8 mouse cellular contexts compared by ENCODE assay signal in genomic region chr2:51981630-51982029, GRCm38 (mm10). TPM values are rescaled to one million over a fixed set of nuclear protein-coding genes. Genes with fewer than 3 reads are reported as not detected.
DNase-seq lines count a peak whose midpoint lies in the region; ATAC-seq and TF ChIP-seq lines count a peak whose summit lies in the region.
"Had no signal": no experiment of that assay in that cellular context is flagged by ENCODE, and none has a peak within 500 bp of the region (broad histone marks: within the 10 kb centered on the region; RNA-seq: fewer than 3 reads in every experiment).

No protein-coding gene starts in this region.

- H3K4me1 ChIP-seq in ES-E14 (ENCODE audit: control insufficient read depth in 2 of 2, insufficient read depth in 2 of 2, low read length in 2 of 2, poor library complexity in 1 of 2) = no peaks in the 10 kb centered on the region
- H3K4me1 ChIP-seq in heart, embryonic 14.5 days (ENCODE audit: control insufficient read depth in 2 of 2, insufficient read depth in 2 of 2, low read length in 2 of 2) = peaks cover 0 to 3% of the 10 kb centered on the region in 2 experiments; a peak in 1 of 4 replicates
- H3K4me1 ChIP-seq: neural tube, embryonic 12.5 days had no signal

- no peaks in the 10 kb centered on the region for H3K27me3 ChIP-seq in heart, embryonic 14.5 days (ENCODE audit: control insufficient read depth, insufficient read depth, low read length)
- H3K27me3 ChIP-seq: neural tube, embryonic 12.5 days had no signal

- H3K79me2 ChIP-seq in macrophage (ENCODE audit: inconsistent target) = no peaks in the 10 kb centered on the region

- 0 out of 2 replicates have a peak, but pooled peaks cover 1% of the 10 kb centered on the region for H3K9me3 ChIP-seq in ES-E14 (ENCODE audit: control insufficient read depth, insufficient read depth, low read depth, low read length)
- H3K9me3 ChIP-seq in heart, embryonic 14.5 days (ENCODE audit: control insufficient read depth, low read length) = peaks cover 5% of the 10 kb centered on the region; the same call in 1 of the 2 replicates

- 52% methylated on average over 11 of the region's 11 CpGs for WGBS in heart, embryonic 14.5 days
- 7% methylated on average over 11 of the region's 11 CpGs for WGBS in macrophage (ENCODE audit: missing documents)

- H3K27ac ChIP-seq in ES-E14 (ENCODE audit: insufficient read depth, low read depth, low read length, poor library complexity, severe bottlenecking) = 0 out of 2 replicates have a peak overlapping the region, but pooled peaks have one; percentile 31
- peak overlapping the region; percentile 73 to 74 for H3K27ac ChIP-seq in heart, embryonic 14.5 days (replicated peaks in 1 of 2; ENCODE audit: control insufficient read depth in 1 of 2, insufficient read depth in 1 of 2, low read depth in 2 of 2, low read length in 2 of 2)
- peak overlapping the region; percentile 37 for H3K27ac ChIP-seq in macrophage
- H3K27ac ChIP-seq: neural tube, embryonic 12.5 days had no signal

- H3K4me3 ChIP-seq in ES-E14 (ENCODE audit: insufficient read depth in 1 of 2, low read depth in 1 of 2, low read length in 2 of 2, poor library complexity in 1 of 2, severe bottlenecking in 1 of 2) = no peak overlapping the region
- no peak overlapping the region for H3K4me3 ChIP-seq in heart, embryonic 14.5 days (ENCODE audit: control insufficient read depth in 1 of 2, insufficient read depth in 1 of 2, low read depth in 1 of 2, low read length in 2 of 2)
- no peak overlapping the region for H3K4me3 ChIP-seq in macrophage (ENCODE audit: inconsistent target)
- H3K4me3 ChIP-seq: neural tube, embryonic 12.5 days had no signal

- no peak for DNase-seq in ES-E14 (ENCODE audit: low read depth, low spot score)
- DNase-seq in adrenal gland, postnatal 14 days = peak; percentile 46
- peak; percentile 73 for DNase-seq in kidney, postnatal 10 days
- DNase-seq in urinary bladder, postnatal 25 days (ENCODE audit: low spot score) = no peak
- DNase-seq in spleen, adult 18-20 months = no peak

- peak; percentile 31; the same call in 1 of the 2 replicates for ATAC-seq in heart, embryonic 14.5 days (ENCODE audit: insufficient number of reproducible peaks, insufficient read depth, low FRiP score, low read depth)

- H3K36me3 ChIP-seq in ES-E14 (ENCODE audit: control insufficient read depth, insufficient read depth, low read length, poor library complexity, severe bottlenecking) (no peaks in the 10 kb centered on the region), macrophage (ENCODE audit: inconsistent target) (no peaks in the 10 kb centered on the region)
- H3K36me3 ChIP-seq in heart, embryonic 14.5 days (ENCODE audit: control insufficient read depth, insufficient read depth, low read length) = no peaks in the 10 kb centered on the region
- H3K36me3 ChIP-seq: neural tube, embryonic 12.5 days had no signal

- in situ Hi-C loops in ES-E14 (cut with MboI; ENCODE audit: low sequenced_read_pairs in 2 of 2, unreplicated experiment in 2 of 2) = no loop called here

- no peak overlapping the region for H3K9ac ChIP-seq in ES-E14 (ENCODE audit: insufficient read depth, low read depth, low read length, poor library complexity, severe bottlenecking)
- H3K9ac ChIP-seq in heart, embryonic 14.5 days (ENCODE audit: low read length) = no peak overlapping the region
- H3K9ac ChIP-seq: neural tube, embryonic 12.5 days had no signal

- peak overlapping the region; percentile 46 for H3K4me2 ChIP-seq in heart, embryonic 14.5 days (ENCODE audit: low read length)
- H3K4me2 ChIP-seq: neural tube, embryonic 12.5 days had no signal

TF ChIP-seq in ES-E14, 5 proteins besides CTCF, POLR2A, EP300 and RAD21:
- no peak for TF ChIP-seq ZNF384 (IDR thresholded peaks at IDR 0.05; ENCODE audit: low read depth, low read length)
- no peak for TF ChIP-seq ZC3H11A (IDR thresholded peaks at IDR 0.05; ENCODE audit: borderline replicate concordance, low read depth, low read length)
- no peak for TF ChIP-seq HCFC1 (IDR thresholded peaks at IDR 0.05; ENCODE audit: borderline replicate concordance, insufficient read depth, low read length)
- TF ChIP-seq MAFK (IDR thresholded peaks at IDR 0.05; ENCODE audit: insufficient read depth, low read depth, low read length) = no peak
- no peak for TF ChIP-seq CHD2 (IDR thresholded peaks at IDR 0.05; ENCODE audit: low read depth, low read length)
TF ChIP-seq in ES-E14: peak in this region for 0.

RNA-seq across cellular contexts. Expression of gene Nmi, which starts 8.3 kb away (rescaled TPM):
- total RNA-seq in ES-E14 (2012; rRNA removed) = 1.0 and 1.7 TPM in 2 replicates
- total RNA-seq in adrenal gland, postnatal 14 days (2021) = 11.3 and 12.7 TPM in 2 replicates
- 18.0 and 18.3 TPM in 2 replicates for polyA plus RNA-seq in heart, embryonic 14.5 days (2014; fragmentation: Nextera tagmentation; extraction: Ambion mirVana)
- total RNA-seq in macrophage (2018; cell fraction: chromatin; rRNA removed) = 10 to 100 TPM in 22 of 26 experiments, 1 to 10 TPM in 4; 3.1 to 77.4 (median 40.2) TPM
- total RNA-seq in macrophage (2018; cell fraction: cytosol; rRNA removed) = 100 to 1,000 TPM in 1 of 26 experiments, 10 to 100 TPM in 25; 21.1 to 103 (median 56.9) TPM
- total RNA-seq in macrophage (2018; cell fraction: nucleus; rRNA removed) = 10 to 100 TPM in 24 of 26 experiments, 1 to 10 TPM in 2; 6.9 to 75.9 (median 39.1) TPM
- polyA plus RNA-seq in macrophage (2018) = 33.1 to 51.7 TPM (median 44.5 TPM) in 3 replicates

RNA-seq across cellular contexts. Expression of gene Rbm43, which starts 46.7 kb away (rescaled TPM):
- total RNA-seq in ES-E14 (2012; rRNA removed) = 2.5 and 2.9 TPM in 2 replicates
- total RNA-seq in adrenal gland, postnatal 14 days (2021) = 15.7 and 18.7 TPM in 2 replicates
- 13.6 and 13.8 TPM in 2 replicates for polyA plus RNA-seq in heart, embryonic 14.5 days (2014; fragmentation: Nextera tagmentation; extraction: Ambion mirVana)
- 10 to 100 TPM in 18 of 26 experiments, 1 to 10 TPM in 8; 1.6 to 54.8 (median 20.7) TPM for total RNA-seq in macrophage (2018; cell fraction: chromatin; rRNA removed)
- 10 to 100 TPM; 13.5 to 52.0 (median 33.7) TPM for total RNA-seq in macrophage (2018; cell fraction: cytosol; rRNA removed)
- 10 to 100 TPM in 22 of 26 experiments, 1 to 10 TPM in 4; 6.1 to 53.2 (median 32.9) TPM for total RNA-seq in macrophage (2018; cell fraction: nucleus; rRNA removed)
- 19.9 to 30.6 TPM (median 22.3 TPM) in 3 replicates for polyA plus RNA-seq in macrophage (2018)

RNA-seq across cellular contexts. Expression of gene Tnfaip6, which starts 56.2 kb away (rescaled TPM):
- total RNA-seq in ES-E14 (2012; rRNA removed) = 2.0 and 4.3 TPM in 2 replicates
- 0.98 and 4.7 TPM in 2 replicates for total RNA-seq in adrenal gland, postnatal 14 days (2021)
- polyA plus RNA-seq in heart, embryonic 14.5 days (2014; fragmentation: Nextera tagmentation; extraction: Ambion mirVana) = 2.5 TPM in 2 replicates
- 1 to 10 TPM in 3 of 26 experiments, under 1 TPM in 5, not detected in 18; 0.66 to 2.2 (median 0.71) TPM for total RNA-seq in macrophage (2018; cell fraction: chromatin; rRNA removed)
- total RNA-seq in macrophage (2018; cell fraction: cytosol; rRNA removed) = 1 to 10 TPM in 3 of 26 experiments, under 1 TPM in 10, not detected in 13; 0.07 to 4.3 (median 0.38) TPM
- 1 to 10 TPM in 6 of 26 experiments, under 1 TPM in 5, not detected in 15; 0.34 to 9.0 (median 1.0) TPM for total RNA-seq in macrophage (2018; cell fraction: nucleus; rRNA removed)
- not detected in 3 replicates for polyA plus RNA-seq in macrophage (2018)

Comparison
In these comparisons a context has a peak if more than half of its experiments do, and no peak if none do; other contexts are left out.
1. DNase-seq: peak in adrenal gland, postnatal 14 days (single experiment) and kidney, postnatal 10 days (single experiment); none in ES-E14 (single experiment), urinary bladder, postnatal 25 days (single experiment) and spleen, adult 18-20 months (0 of 2).
2. Peak in every context shown above with its lines, with median percentiles within 50 percentile points of each other: H3K27ac ChIP-seq.